Mouse (Mus musculus): Measurements from ENCODE around the gene Naa30. TPM values are rescaled to one million over a fixed set of nuclear protein-coding genes. Genes with fewer than 3 reads are reported as not detected.

The Naa30 gene
- polyA plus RNA-seq, 1 experiment from 2014 or later: 12.2 TPM

DNA sequence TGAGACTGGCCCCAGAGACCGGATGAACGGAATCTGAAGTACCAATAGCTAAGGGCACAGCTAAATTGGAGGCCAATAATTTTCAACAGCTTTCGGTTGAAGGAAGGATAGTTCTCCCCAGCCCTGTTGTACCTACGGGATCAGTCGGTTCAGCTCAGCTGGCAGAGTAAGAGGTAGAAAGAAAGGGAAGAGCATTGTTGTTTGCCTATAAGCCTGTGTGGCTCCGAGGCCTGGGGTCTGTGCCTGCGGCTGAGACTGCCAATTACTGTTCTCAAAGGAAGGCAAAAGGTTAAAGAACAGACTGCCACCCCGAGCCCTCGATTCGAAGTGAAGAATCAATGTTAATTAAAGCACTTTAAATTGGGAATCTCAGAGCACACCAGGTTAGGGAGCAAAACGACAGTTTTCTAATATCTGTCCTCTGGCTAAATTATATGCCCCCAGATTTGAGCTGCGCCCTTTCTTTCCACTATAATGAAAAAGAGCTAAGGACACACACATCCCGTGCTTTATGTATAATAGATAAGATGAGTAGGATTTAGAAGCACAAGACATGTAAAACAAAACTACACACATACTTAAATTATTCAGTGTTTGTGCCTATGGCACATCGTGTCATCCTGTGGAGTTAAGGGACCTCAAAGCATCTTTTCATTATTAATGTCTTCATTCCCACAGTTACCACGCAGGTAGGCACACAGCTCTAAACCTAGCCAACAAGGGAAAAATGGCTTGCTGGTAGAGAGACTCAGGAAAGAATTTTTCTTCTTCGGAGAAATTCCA is 13.7 kb upstream of the Naa30 start:
- Histone ChIP-seq H3K4me1 (ENCODE audit: control insufficient read depth, insufficient read depth, low read length) (peaks cover 4% of the 10 kb centered on the region; the same call in 1 of the 2 replicates), H3K27ac (ENCODE audit: low read length) (no peak overlapping the region), H3K9me3 (replicated peaks; ENCODE audit: control insufficient read depth, low read length, poor library complexity, severe bottlenecking) (no peaks in the 10 kb centered on the region), H3K36me3 (ENCODE audit: control insufficient read depth, insufficient read depth, low read length) (no peaks in the 10 kb centered on the region), H3K4me2 (ENCODE audit: low read length) (no peak overlapping the region), H3K4me3 (ENCODE audit: low read depth, low read length) (no peak overlapping the region), H3K9ac (ENCODE audit: low read depth, low read length) (no peak overlapping the region), H3K27me3 (ENCODE audit: control insufficient read depth, insufficient read depth, low read depth, low read length) (no peaks in the 10 kb centered on the region)
- ATAC-seq: peak; percentile 63
- WGBS: 44% methylated on average over 16 of the region's 16 CpGs

DNA sequence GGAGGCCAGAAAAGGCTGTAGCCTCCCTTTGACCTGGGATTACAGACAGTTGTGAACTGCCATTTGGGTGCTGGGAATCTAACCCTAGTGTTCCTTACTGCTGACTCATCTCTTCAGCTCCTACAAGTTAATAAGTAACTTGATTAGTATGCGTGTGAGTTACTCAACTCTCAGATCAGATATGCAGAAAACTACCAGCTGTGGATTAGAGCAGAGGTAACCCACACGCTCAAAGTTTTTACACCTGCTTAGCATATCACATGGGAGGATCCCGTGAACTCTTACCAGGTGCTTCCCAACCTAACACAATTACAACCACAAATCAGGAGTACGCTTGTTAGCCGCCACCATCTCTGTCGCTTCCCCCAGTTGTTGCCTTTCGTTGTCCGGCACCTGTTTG is 740 bp upstream of the Naa30 start:
- no peaks in the 10 kb centered on the region for H3K9me3 ChIP-seq (replicated peaks; ENCODE audit: control insufficient read depth, low read length, poor library complexity, severe bottlenecking)
- peak overlapping the region; percentile 99 for H3K4me3 ChIP-seq (ENCODE audit: low read depth, low read length)
- H3K27ac ChIP-seq (ENCODE audit: low read length): peak overlapping the region; percentile 87; the same call in 1 of the 2 replicates
- H3K9ac ChIP-seq (ENCODE audit: low read depth, low read length): peak overlapping the region; percentile 95
- peaks cover 27% of the 10 kb centered on the region for H3K4me1 ChIP-seq (ENCODE audit: control insufficient read depth, insufficient read depth, low read length)
- no peaks in the 10 kb centered on the region for H3K27me3 ChIP-seq (ENCODE audit: control insufficient read depth, insufficient read depth, low read depth, low read length)
- WGBS: 25% methylated on average over 8 of the region's 8 CpGs
- peak; percentile 46 for ATAC-seq
- peak overlapping the region; percentile 78 for H3K4me2 ChIP-seq (ENCODE audit: low read length)
- no peaks in the 10 kb centered on the region for H3K36me3 ChIP-seq (ENCODE audit: control insufficient read depth, insufficient read depth, low read length)

DNA sequence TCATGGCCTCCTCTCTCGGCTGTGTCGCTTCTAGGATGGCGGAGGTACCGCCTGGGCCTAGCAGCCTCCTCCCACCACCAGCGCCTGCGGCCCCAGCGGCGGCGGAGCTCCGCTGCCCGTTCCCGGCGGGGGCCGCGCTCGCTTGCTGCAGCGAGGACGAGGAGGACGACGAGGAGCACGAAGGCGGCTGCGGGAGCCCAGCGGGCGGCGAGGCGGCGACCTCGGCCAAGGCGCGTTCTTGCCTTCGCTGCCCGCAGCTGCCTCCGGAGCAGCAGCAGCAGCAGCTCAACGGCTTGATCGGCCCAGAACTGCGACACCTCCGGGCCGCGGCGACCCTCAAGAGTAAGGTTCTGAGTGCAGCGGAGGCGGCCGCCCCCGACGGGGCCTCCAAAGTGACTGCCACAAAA is 559 bp downstream of the Naa30 start:
- H3K4me3 ChIP-seq (ENCODE audit: low read depth, low read length): peak overlapping the region; percentile 99
- ATAC-seq: peak; percentile 89
- WGBS: under 1% methylated on average over 46 of the region's 46 CpGs
- no peaks in the 10 kb centered on the region for H3K9me3 ChIP-seq (replicated peaks; ENCODE audit: control insufficient read depth, low read length, poor library complexity, severe bottlenecking)
- H3K27ac ChIP-seq (ENCODE audit: low read length): peak overlapping the region; percentile 87
- H3K9ac ChIP-seq (ENCODE audit: low read depth, low read length): peak overlapping the region; percentile 95
- no peaks in the 10 kb centered on the region for H3K27me3 ChIP-seq (ENCODE audit: control insufficient read depth, insufficient read depth, low read depth, low read length)
- H3K4me2 ChIP-seq (ENCODE audit: low read length): peak overlapping the region; percentile 96
- H3K4me1 ChIP-seq (ENCODE audit: control insufficient read depth, insufficient read depth, low read length): peaks cover 29% of the 10 kb centered on the region
- no peaks in the 10 kb centered on the region for H3K36me3 ChIP-seq (ENCODE audit: control insufficient read depth, insufficient read depth, low read length)

DNA sequence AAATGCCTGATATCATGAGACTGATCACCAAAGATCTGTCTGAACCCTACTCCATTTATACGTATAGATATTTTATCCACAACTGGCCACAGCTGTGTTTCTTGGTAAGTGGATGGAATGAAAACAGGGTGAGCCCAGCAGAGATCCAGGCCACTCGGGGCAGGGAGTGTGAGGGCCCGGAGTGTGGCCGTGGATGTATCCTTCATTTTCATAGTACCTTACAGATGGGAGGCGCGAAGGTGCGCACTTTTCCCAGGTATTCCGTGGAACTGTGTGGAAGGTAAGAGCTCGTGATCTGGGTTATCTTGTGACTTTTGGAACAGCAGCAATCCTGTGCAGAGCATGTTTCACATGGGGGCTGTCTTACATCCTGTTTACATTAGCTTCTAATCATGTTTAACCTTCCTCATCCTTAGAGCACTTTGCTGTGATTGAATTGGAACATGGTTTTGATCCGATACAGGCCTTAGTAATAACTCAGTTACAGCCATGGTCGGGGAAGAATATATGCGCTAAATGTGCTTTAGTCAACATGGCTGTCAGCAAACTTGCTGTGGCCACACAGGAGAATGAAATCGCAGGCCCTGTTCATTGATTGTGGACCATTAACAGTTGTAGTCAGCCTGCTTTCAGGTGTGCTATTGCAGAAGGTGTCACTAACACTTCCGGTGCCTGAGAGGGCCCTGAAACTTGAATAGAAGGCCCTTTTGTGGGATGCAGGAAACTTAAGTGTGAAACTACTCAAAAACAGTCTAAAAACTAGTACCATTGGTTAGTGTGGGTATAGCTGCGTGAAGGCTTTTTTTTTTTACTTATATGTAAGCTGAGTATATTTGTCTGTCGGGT is 1.5 kb downstream of the Naa30 start:
- no peak for ATAC-seq
- 44% methylated on average over 16 of the region's 16 CpGs for WGBS
- H3K4me2 ChIP-seq (ENCODE audit: low read length): peak overlapping the region; percentile 96
- H3K27ac ChIP-seq (ENCODE audit: low read length): no peak overlapping the region
- peaks cover 29% of the 10 kb centered on the region for H3K4me1 ChIP-seq (ENCODE audit: control insufficient read depth, insufficient read depth, low read length)
- no peaks in the 10 kb centered on the region for H3K9me3 ChIP-seq (replicated peaks; ENCODE audit: control insufficient read depth, low read length, poor library complexity, severe bottlenecking)
- peak overlapping the region; percentile 99 for H3K4me3 ChIP-seq (ENCODE audit: low read depth, low read length)
- peak overlapping the region; percentile 95 for H3K9ac ChIP-seq (ENCODE audit: low read depth, low read length)
- H3K27me3 ChIP-seq (ENCODE audit: control insufficient read depth, insufficient read depth, low read depth, low read length): no peaks in the 10 kb centered on the region
- no peaks in the 10 kb centered on the region for H3K36me3 ChIP-seq (ENCODE audit: control insufficient read depth, insufficient read depth, low read length)

DNA sequence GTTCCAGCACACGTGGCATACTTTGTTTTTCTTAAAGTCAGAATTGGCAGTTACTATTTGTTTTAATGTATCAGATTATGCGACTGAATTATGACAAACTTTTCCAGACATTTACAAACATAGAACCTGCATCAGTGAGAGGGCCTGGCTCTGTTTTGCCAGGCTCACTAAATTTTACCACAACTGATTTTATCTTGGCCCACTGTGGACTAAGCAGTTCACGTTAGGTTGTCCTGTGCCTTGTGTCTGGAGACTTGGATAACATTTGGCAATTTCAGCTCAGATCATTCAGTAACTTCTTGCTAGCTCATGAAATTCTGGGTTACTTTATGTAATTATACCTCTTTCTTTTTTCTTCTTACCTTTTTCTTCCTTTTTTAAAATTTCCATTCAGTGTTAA is 7.7 kb downstream of the Naa30 start:
- 85% methylated on average over 3 of the region's 3 CpGs for WGBS
- no peak overlapping the region for H3K9ac ChIP-seq (ENCODE audit: low read depth, low read length)
- H3K27me3 ChIP-seq (ENCODE audit: control insufficient read depth, insufficient read depth, low read depth, low read length): no peaks in the 10 kb centered on the region
- H3K9me3 ChIP-seq (replicated peaks; ENCODE audit: control insufficient read depth, low read length, poor library complexity, severe bottlenecking): no peaks in the 10 kb centered on the region
- H3K4me1 ChIP-seq (ENCODE audit: control insufficient read depth, insufficient read depth, low read length): peaks cover 7% of the 10 kb centered on the region
- 0 out of 2 replicates have a peak, but pooled peaks cover 4% of the 10 kb centered on the region for H3K36me3 ChIP-seq (ENCODE audit: control insufficient read depth, insufficient read depth, low read length)
- no peak for ATAC-seq
- no peak overlapping the region for H3K27ac ChIP-seq (ENCODE audit: low read length)
- H3K4me2 ChIP-seq (ENCODE audit: low read length): no peak overlapping the region
- no peak overlapping the region for H3K4me3 ChIP-seq (ENCODE audit: low read depth, low read length)

DNA sequence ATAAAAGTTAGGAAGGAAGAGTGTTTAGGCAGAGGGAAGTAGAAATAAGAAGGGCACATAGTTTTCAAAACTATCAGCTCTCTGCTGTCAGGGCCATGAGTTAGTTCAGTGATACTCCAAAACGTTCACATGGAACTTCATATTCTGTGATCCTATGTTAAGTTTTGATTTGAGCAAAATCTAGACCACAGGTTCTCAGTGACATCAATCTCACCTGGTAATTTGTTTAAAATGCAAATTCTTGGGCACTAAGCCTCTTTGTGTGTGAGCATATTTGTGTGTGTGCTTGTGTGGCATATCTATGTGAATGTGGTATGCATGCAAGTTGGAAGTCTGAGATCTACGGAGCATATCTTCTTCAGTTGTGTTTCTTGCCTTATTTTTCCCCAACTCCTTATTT is 14.2 kb downstream of the Naa30 start:
- no peaks in the 10 kb centered on the region for H3K9me3 ChIP-seq (replicated peaks; ENCODE audit: control insufficient read depth, low read length, poor library complexity, severe bottlenecking)
- H3K4me1 ChIP-seq (ENCODE audit: control insufficient read depth, insufficient read depth, low read length): no peaks in the 10 kb centered on the region
- H3K36me3 ChIP-seq (ENCODE audit: control insufficient read depth, insufficient read depth, low read length): peaks cover 8% of the 10 kb centered on the region
- ATAC-seq: no peak
- H3K9ac ChIP-seq (ENCODE audit: low read depth, low read length): no peak overlapping the region
- WGBS: 96% methylated on average over 2 of the region's 2 CpGs
- no peak overlapping the region for H3K27ac ChIP-seq (ENCODE audit: low read length)
- no peak overlapping the region for H3K4me2 ChIP-seq (ENCODE audit: low read length)
- no peak overlapping the region for H3K4me3 ChIP-seq (ENCODE audit: low read depth, low read length)
- no peaks in the 10 kb centered on the region for H3K27me3 ChIP-seq (ENCODE audit: control insufficient read depth, insufficient read depth, low read depth, low read length)

DNA sequence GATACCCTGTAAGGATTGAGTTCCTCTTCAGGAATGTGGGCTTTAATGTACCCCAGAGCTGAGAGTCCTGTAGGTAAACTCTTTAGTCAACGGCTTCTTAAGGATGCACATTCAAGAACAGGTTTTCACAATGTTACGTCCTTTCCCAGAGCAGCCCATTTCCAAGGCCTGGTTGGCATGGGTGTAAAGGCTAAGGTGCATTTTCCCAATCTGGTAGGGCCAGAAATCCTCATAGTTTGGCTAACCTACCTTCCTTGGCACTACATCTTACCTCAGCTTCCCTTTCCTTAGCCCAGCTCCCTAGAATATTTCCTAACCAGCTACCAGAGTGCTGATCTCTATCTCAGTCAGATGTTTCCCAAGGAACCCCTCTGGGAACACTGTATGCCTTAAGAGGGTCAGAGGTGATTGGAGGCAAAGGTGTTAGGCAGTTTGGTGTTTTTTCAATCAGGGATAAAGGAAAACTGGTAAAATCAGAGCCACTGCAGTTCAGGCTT is 25.1 kb downstream of the Naa30 start:
- Histone ChIP-seq H3K27ac (ENCODE audit: low read length) (no peak overlapping the region), H3K4me1 (ENCODE audit: control insufficient read depth, insufficient read depth, low read length) (no peaks in the 10 kb centered on the region), H3K9ac (ENCODE audit: low read depth, low read length) (no peak overlapping the region), H3K4me2 (ENCODE audit: low read length) (no peak overlapping the region), H3K4me3 (ENCODE audit: low read depth, low read length) (no peak overlapping the region), H3K9me3 (replicated peaks; ENCODE audit: control insufficient read depth, low read length, poor library complexity, severe bottlenecking) (no peaks in the 10 kb centered on the region), H3K27me3 (ENCODE audit: control insufficient read depth, insufficient read depth, low read depth, low read length) (no peaks in the 10 kb centered on the region), H3K36me3 (ENCODE audit: control insufficient read depth, insufficient read depth, low read length) (no peaks in the 10 kb centered on the region)
- ATAC-seq: no peak
- WGBS: 98% methylated on average over 2 of the region's 2 CpGs

DNA sequence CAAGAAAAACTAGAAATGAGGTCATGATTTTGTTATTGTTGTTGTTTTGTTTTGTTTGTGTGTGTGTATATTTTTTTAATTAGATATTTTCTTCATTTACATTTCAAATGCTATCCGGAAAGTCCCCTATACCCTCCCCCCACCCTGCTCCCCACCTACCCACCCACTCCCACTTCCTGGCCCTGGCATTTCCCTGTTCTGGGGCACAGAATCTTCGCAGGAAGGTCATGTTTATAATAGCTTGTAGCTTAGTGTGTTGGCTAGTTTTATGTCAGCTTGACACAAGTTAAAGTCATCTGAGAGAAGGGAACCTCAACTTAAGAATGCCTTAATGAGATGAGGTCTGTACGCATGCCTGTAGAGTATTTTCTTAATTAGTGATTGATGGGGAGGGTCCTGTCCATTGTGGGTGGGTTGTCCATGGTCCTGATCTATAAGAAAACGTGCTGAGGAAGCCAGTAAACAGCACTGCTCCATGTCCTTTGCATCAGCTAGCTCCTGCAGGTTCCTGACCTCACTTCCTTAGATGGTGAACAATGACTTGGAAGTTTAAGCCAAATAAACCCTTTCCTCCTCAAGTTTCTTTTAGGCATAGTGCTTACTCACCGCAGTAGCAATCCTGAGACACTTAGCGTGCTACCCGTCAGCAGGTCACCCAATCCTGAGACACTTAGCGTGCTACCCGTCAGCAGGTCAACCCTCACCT is 29.2 kb downstream of the Naa30 start:
- Histone ChIP-seq H3K4me2 (ENCODE audit: low read length) (no peak overlapping the region), H3K9me3 (replicated peaks; ENCODE audit: control insufficient read depth, low read length, poor library complexity, severe bottlenecking) (no peaks in the 10 kb centered on the region), H3K4me3 (ENCODE audit: low read depth, low read length) (no peak overlapping the region), H3K27me3 (ENCODE audit: control insufficient read depth, insufficient read depth, low read depth, low read length) (no peaks in the 10 kb centered on the region), H3K9ac (ENCODE audit: low read depth, low read length) (no peak overlapping the region), H3K4me1 (ENCODE audit: control insufficient read depth, insufficient read depth, low read length) (no peaks in the 10 kb centered on the region), H3K36me3 (ENCODE audit: control insufficient read depth, insufficient read depth, low read length) (no peaks in the 10 kb centered on the region), H3K27ac (ENCODE audit: low read length) (no peak overlapping the region)
- 89% methylated on average over 9 of the region's 9 CpGs for WGBS
- no peak for ATAC-seq

Measured in midbrain, embryonic 16.5 days (tissue).